Mouse (Mus musculus) thymus, adult 2 months (tissue): ENCODE data around the gene Il18bp. TPM values are rescaled to one million over a fixed set of nuclear protein-coding genes. Genes with fewer than 3 reads are reported as not detected.
A peak's percentile ranks its signal among the peaks of the same experiment; 100 is the strongest.

ENCODE experiments used
- DNase-seq: peaks from one replicate; pipeline ENCODE4 v3.0.0; 2021
- H3K27ac ChIP-seq: fragments of 200-500 bp; 2 replicates; pipeline ENCODE4 v1.5.1; 2012; ENCODE audit warnings: low read length, control low read depth; ENCODE audit not compliant: control insufficient read depth, insufficient read depth
- H3K27me3 ChIP-seq: fragments of 200-500 bp; 2 replicates; pipeline ENCODE4 v1.6.1; 2012; ENCODE audit warnings: mild to moderate bottlenecking, low read length, moderate library complexity, mixed read lengths; ENCODE audit not compliant: control insufficient read depth, insufficient read depth
- H3K36me3 ChIP-seq: fragments of 200-500 bp; 2 replicates; pipeline ENCODE4 v1.6.1; 2012; ENCODE audit warnings: mild to moderate bottlenecking, low read length, moderate library complexity; ENCODE audit not compliant: control insufficient read depth, insufficient read depth
- H3K4me1 ChIP-seq: fragments of 200-500 bp; replicated peaks from 2 replicates; pipeline ENCODE4 v1.6.1; 2012; ENCODE audit warnings: low read length; ENCODE audit not compliant: control insufficient read depth, insufficient read depth
- H3K4me3 ChIP-seq: fragments of 200-500 bp; 2 replicates; pipeline ENCODE4 v1.5.1; 2012; ENCODE audit warnings: mild to moderate bottlenecking, low read length, control low read depth, moderate library complexity; ENCODE audit not compliant: control insufficient read depth, insufficient read depth
- CTCF ChIP-seq: fragments of 200-500 bp; IDR thresholded peaks from 2 replicates; pipeline ENCODE4 v1.5.1; 2012; ENCODE audit warnings: mild to moderate bottlenecking, control low read depth, low read length, moderate library complexity, borderline replicate concordance; ENCODE audit not compliant: control insufficient read depth, poor library complexity, insufficient read depth; ENCODE audit errors: extremely low read depth
- POLR2A ChIP-seq: fragments of 200-500 bp; IDR thresholded peaks from 2 replicates; pipeline ENCODE4 v1.6.1; 2012; ENCODE audit warnings: mild to moderate bottlenecking, low read length, control low read depth, moderate library complexity; ENCODE audit not compliant: control insufficient read depth, poor library complexity, insufficient read depth; ENCODE audit errors: extremely low read depth
- WGBS: fragments of 180-500 bp; shearing (Covaris S2); methylation state at CpG from one replicate; pipeline ENCODE4 v1.1.7; 2018; 5-methylcytosine and 5-hydroxymethylcytosine counted together
- polyA plus RNA-seq: library from polyadenylated mRNA; depleted of rRNA; stranded (reverse); fragments of >200 nt; gene quantifications from 2 replicates; pipeline ENCODE4 v1.2.3, GENCODE M21; 2012; rRNA removed

The Il18bp gene
- polyA plus RNA-seq, 1 experiment = 80.7 TPM

DNA sequence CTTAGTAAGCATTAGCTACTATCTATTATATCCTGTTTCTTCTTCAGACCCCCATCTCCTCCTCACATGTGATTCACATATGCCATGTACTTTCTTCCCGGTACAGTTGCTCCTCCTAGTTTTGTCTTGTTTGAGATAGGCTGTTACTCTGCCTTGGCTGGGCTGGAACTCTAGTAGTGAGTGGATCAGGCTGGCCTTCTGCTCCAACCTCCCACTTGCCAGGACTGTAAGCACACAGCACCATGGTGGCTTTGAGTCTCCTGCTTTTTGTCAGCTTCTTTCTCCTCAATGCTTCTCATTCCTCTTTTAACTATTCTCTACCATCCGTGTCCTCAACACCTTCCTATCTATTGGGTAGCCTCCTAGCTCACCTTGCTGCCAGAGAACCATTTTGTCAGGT lies 49.7 kb downstream of the Il18bp start:
- H3K36me3 ChIP-seq = no peaks in the 10 kb centered on the region
- TF ChIP-seq CTCF (no peak), POLR2A (no peak)
- H3K27ac ChIP-seq = no peak overlapping the region
- DNase-seq = no peak
- 90% methylated on average over 2 of the region's 2 CpGs for WGBS
- H3K4me3 ChIP-seq = no peak overlapping the region
- H3K4me1 ChIP-seq = peaks cover 20% of the 10 kb centered on the region
- no peaks in the 10 kb centered on the region for H3K27me3 ChIP-seq

DNA sequence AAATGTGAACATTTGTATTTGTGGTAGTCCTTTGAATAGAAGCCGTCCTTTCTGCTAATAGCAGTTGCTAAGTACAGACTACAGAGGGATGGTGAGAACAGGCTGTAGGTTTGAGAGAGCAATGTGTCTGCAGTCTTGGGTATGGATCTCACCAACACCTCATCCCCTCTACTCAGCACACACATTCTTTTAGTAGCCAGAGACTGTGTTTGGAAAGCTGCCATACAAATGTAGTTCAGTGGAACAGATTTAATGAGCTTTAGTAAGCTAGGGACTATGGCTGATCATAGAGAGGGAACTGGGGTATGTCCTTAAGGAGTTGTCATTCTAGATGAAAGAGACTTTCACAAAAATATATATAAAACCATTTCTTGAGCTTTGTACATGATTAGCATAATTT lies 51.2 kb downstream of the Il18bp start:
- Histone ChIP-seq H3K4me1 (peaks cover 10% of the 10 kb centered on the region), H3K27me3 (no peaks in the 10 kb centered on the region), H3K36me3 (no peaks in the 10 kb centered on the region), H3K27ac (no peak overlapping the region), H3K4me3 (no peak overlapping the region)
- 100% methylated on average over 1 of the region's 1 CpGs for WGBS
- no peak for DNase-seq
- TF ChIP-seq CTCF (no peak), POLR2A (no peak)

DNA sequence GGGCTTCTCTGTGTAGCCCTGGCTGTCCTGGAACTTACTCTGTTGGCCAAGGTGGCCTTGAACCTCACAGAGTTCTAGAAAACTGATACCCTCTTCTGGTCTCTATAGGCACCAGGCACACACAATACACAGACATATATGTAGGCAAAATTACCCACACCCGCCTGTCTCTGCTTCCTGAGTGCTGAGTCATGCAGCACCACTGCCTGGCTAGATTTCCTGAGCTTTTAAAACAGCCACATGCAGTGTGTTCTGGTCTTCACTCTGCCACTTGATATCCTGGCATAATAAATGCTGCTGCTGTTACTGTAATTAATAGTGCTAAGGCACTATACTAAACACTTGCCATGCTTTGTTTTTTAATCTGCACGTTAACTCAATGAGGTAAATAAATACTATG lies 52.9 kb downstream of the Il18bp start:
- no peaks in the 10 kb centered on the region for H3K27me3 ChIP-seq
- WGBS = 27% methylated on average over 2 of the region's 2 CpGs
- peaks cover 6% of the 10 kb centered on the region for H3K4me1 ChIP-seq
- H3K27ac ChIP-seq = no peak overlapping the region
- peak; percentile 41 for DNase-seq
- H3K36me3 ChIP-seq = no peaks in the 10 kb centered on the region
- H3K4me3 ChIP-seq = no peak overlapping the region
- TF ChIP-seq POLR2A = no peak
- TF ChIP-seq CTCF = no peak

Other genes with a start within 250 kb of the Il18bp start
- gene Phox2a, start 200.4 kb downstream of the Il18bp start, polyA plus RNA-seq = 0.14 TPM in 1 of 2 replicates, not detected in the other
- 30.4 and 30.6 TPM in 2 replicates for gene Inppl1, start 180.5 kb downstream of the Il18bp start, polyA plus RNA-seq
- 6.4 and 9.3 TPM in 2 replicates for gene Folr2, start 161.5 kb downstream of the Il18bp start, polyA plus RNA-seq
- gene Anapc15, start 155.0 kb downstream of the Il18bp start, polyA plus RNA-seq = 77.1 and 103 TPM in 2 replicates
- 0.70 and 0.86 TPM in 2 replicates for gene Folr1, start 147.9 kb downstream of the Il18bp start, polyA plus RNA-seq
- gene Lamtor1, start 112.8 kb downstream of the Il18bp start, polyA plus RNA-seq = 235 and 239 TPM in 2 replicates
- gene Tomt, start 112.3 kb downstream of the Il18bp start, polyA plus RNA-seq = 0.08 and 0.20 TPM in 2 replicates
- 4.0 and 6.2 TPM in 2 replicates for gene Lrrc51, start 84.8 kb downstream of the Il18bp start, polyA plus RNA-seq
- gene Numa1, start 84.6 kb downstream of the Il18bp start, polyA plus RNA-seq = 166 and 186 TPM in 2 replicates
- 41.0 and 42.1 TPM in 2 replicates for gene Rnf121, start 46.8 kb upstream of the Il18bp start, polyA plus RNA-seq
- gene Xndc1, start 46.8 kb upstream of the Il18bp start, polyA plus RNA-seq = 47.7 and 54.3 TPM in 2 replicates
- 11.9 and 12.1 TPM in 2 replicates for gene Xntrpc, start 47.0 kb upstream of the Il18bp start, polyA plus RNA-seq
- gene Trpc2, start 64.4 kb upstream of the Il18bp start, polyA plus RNA-seq = 0.61 and 0.92 TPM in 2 replicates
- gene Art1, start 83.1 kb upstream of the Il18bp start, polyA plus RNA-seq = 15.7 and 23.7 TPM in 2 replicates
- 2.4 and 3.7 TPM in 2 replicates for gene Art5, start 90.8 kb upstream of the Il18bp start, polyA plus RNA-seq
- gene Chrna10, start 98.1 kb upstream of the Il18bp start, polyA plus RNA-seq = 1.7 and 1.8 TPM in 2 replicates
- gene Nup98, start 191.5 kb upstream of the Il18bp start, polyA plus RNA-seq = 23.7 and 28.1 TPM in 2 replicates
- 99.7 and 131 TPM in 2 replicates for gene Pgap2, start 191.5 kb upstream of the Il18bp start, polyA plus RNA-seq
- gene Rhog, start 237.4 kb upstream of the Il18bp start, polyA plus RNA-seq = 221 and 282 TPM in 2 replicates
- 98.6 and 107 TPM in 2 replicates for gene Stim1, start 249.1 kb upstream of the Il18bp start, polyA plus RNA-seq